Mouse (Mus musculus) intestine, embryonic 14.5 days (tissue): ENCODE measurements at regions not wholly inside any gene's neighbourhood (a gene's known extent, or its start where the extent isn't known, plus 50 kb on each side); places are given as distances from the start of the nearest gene placed in this dataset.

Experiments used
- ATAC-seq: fragments of 200-750 bp; cut with Nextera tagmentation; replicated peaks from 2 replicates; pipeline ENCODE4 v1.8.0; 2017; ENCODE audit warnings: low read depth, moderate number of reproducible peaks, moderate TSS enrichment, moderate library complexity; ENCODE audit not compliant: low FRiP score, low TSS enrichment
- DNase-seq: peaks from one replicate; pipeline ENCODE4 v3.0.0-alpha.2; 2018; ENCODE audit warnings: low spot score
- H3K27ac ChIP-seq: fragments of 300-500 bp; sonication (generic); 2 replicates; pipeline ENCODE4 v1.5.1; 2014; ENCODE audit warnings: low read depth, mild to moderate bottlenecking, control low read depth
- H3K27me3 ChIP-seq: fragments of 300-500 bp; sonication (generic); replicated peaks from 2 replicates; pipeline ENCODE4 v1.6.1; 2014; ENCODE audit warnings: low read length, control low read depth; ENCODE audit not compliant: control insufficient read depth, insufficient read depth
- H3K36me3 ChIP-seq: fragments of 300-500 bp; sonication (generic); 2 replicates; pipeline ENCODE4 v1.6.1; 2014; ENCODE audit warnings: low read length, control low read depth; ENCODE audit not compliant: control insufficient read depth, insufficient read depth
- H3K4me1 ChIP-seq: fragments of 300-500 bp; sonication (generic); replicated peaks from 2 replicates; pipeline ENCODE4 v1.6.1; 2014; ENCODE audit warnings: low read length, control low read depth, mixed read lengths; ENCODE audit not compliant: control insufficient read depth, insufficient read depth
- H3K4me2 ChIP-seq: fragments of 300-500 bp; sonication (generic); 2 replicates; pipeline ENCODE4 v1.6.1; 2014; ENCODE audit warnings: low read length
- H3K4me3 ChIP-seq: fragments of 300-500 bp; sonication (generic); 2 replicates; pipeline ENCODE4 v1.5.1; 2014; ENCODE audit warnings: low read depth, low read length, control low read depth, mixed read lengths
- H3K9ac ChIP-seq: fragments of 300-500 bp; sonication (generic); 2 replicates; pipeline ENCODE4 v1.6.1; 2014; ENCODE audit warnings: mild to moderate bottlenecking, low read length
- H3K9me3 ChIP-seq: fragments of 300-500 bp; sonication (generic); 2 replicates; pipeline ENCODE4 v1.6.1; 2016; ENCODE audit warnings: low read length, control low read depth; ENCODE audit not compliant: control insufficient read depth
- WGBS: fragments of 180-500 bp; shearing (Covaris S2); extraction: QIAGEN DNeasy Blood & Tissue Kit; methylation state at CpG from one replicate; pipeline ENCODE4 v1.1.7; 2014; 5-methylcytosine and 5-hydroxymethylcytosine counted together

DNA sequence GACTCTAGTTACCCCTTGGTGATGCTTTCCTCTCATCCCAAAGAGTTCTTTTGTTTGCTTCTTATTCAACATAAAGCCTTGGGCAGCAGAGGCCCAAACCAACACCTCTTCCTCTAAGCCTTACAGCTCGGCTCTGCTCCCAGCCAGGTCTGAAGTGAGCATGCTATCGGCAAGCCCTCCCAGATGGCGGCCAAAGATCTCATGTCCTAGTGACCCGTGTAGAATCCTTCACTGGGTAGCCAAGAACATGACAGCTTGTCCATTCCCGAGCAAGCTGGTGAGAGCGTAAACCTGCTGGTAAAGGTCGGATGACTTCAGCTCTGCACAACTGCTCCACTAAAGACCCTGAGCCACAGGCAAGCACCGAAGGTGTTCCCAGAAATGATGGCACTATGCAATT is 568.4 kb downstream of the Tmem132b start:
- DNase-seq = no peak
- no peaks in the 10 kb centered on the region for H3K9me3 ChIP-seq
- no peaks in the 10 kb centered on the region for H3K27me3 ChIP-seq
- WGBS = 89% methylated on average over 8 of the region's 8 CpGs
- no peak overlapping the region for H3K9ac ChIP-seq
- H3K36me3 ChIP-seq = no peaks in the 10 kb centered on the region
- no peak overlapping the region for H3K4me2 ChIP-seq
- no peak overlapping the region for H3K27ac ChIP-seq
- ATAC-seq = no peak
- no peak overlapping the region for H3K4me3 ChIP-seq
- no peaks in the 10 kb centered on the region for H3K4me1 ChIP-seq

GRCm38 (mm10) chr5:126104464-126104863 is 572.9 kb downstream of the Tmem132b start:
- Histone ChIP-seq H3K9me3 (no peaks in the 10 kb centered on the region), H3K27me3 (no peaks in the 10 kb centered on the region), H3K4me3 (no peak overlapping the region), H3K4me1 (no peaks in the 10 kb centered on the region), H3K36me3 (no peaks in the 10 kb centered on the region), H3K27ac (no peak overlapping the region), H3K4me2 (no peak overlapping the region), H3K9ac (no peak overlapping the region)
- ATAC-seq (no peak), DNase-seq (no peak)
- WGBS = 79% methylated on average over 5 of the region's 5 CpGs

GRCm38 (mm10) chr5:126104883-126105282 is 573.3 kb downstream of the Tmem132b start:
- H3K27me3 ChIP-seq = no peaks in the 10 kb centered on the region
- H3K4me2 ChIP-seq = no peak overlapping the region
- no peak overlapping the region for H3K4me3 ChIP-seq
- H3K4me1 ChIP-seq = no peaks in the 10 kb centered on the region
- H3K9ac ChIP-seq = no peak overlapping the region
- ATAC-seq = no peak
- WGBS = 24% methylated on average over 1 of the region's 1 CpGs
- DNase-seq = no peak
- H3K27ac ChIP-seq = no peak overlapping the region
- no peaks in the 10 kb centered on the region for H3K9me3 ChIP-seq
- no peaks in the 10 kb centered on the region for H3K36me3 ChIP-seq

DNA sequence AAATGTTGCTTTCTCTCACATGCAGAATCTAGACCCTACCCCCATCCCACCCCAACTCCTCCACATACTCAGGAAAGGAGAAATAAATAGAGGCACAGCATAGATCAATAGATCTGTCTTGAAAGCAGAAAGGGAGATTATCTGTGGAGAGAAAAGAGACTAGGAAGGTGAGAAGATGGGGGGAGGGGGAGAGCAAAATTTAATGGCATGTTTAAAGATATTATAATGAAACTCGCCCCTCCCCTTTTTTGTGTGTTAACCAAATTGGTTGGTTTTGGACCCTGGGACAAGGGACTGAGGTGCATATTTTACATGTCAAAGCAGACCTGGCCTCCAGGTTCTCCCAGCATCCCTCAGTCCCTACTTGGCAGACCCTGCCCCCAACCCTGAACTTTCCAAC is 573.9 kb downstream of the Tmem132b start:
- H3K36me3 ChIP-seq = no peaks in the 10 kb centered on the region
- no peak overlapping the region for H3K27ac ChIP-seq
- no peak overlapping the region for H3K9ac ChIP-seq
- H3K27me3 ChIP-seq = no peaks in the 10 kb centered on the region
- WGBS = 70% methylated on average over 1 of the region's 1 CpGs
- no peak overlapping the region for H3K4me3 ChIP-seq
- H3K4me1 ChIP-seq = no peaks in the 10 kb centered on the region
- no peak overlapping the region for H3K4me2 ChIP-seq
- no peaks in the 10 kb centered on the region for H3K9me3 ChIP-seq
- DNase-seq (no peak), ATAC-seq (no peak)

GRCm38 (mm10) chr5:126107020-126107419 is 575.4 kb downstream of the Tmem132b start:
- WGBS = 84% methylated on average over 5 of the region's 5 CpGs
- H3K4me2 ChIP-seq = no peak overlapping the region
- DNase-seq = no peak
- H3K27ac ChIP-seq = no peak overlapping the region
- no peaks in the 10 kb centered on the region for H3K36me3 ChIP-seq
- no peak for ATAC-seq
- H3K4me1 ChIP-seq = no peaks in the 10 kb centered on the region
- H3K9ac ChIP-seq = no peak overlapping the region
- H3K9me3 ChIP-seq = no peaks in the 10 kb centered on the region
- H3K27me3 ChIP-seq = no peaks in the 10 kb centered on the region
- H3K4me3 ChIP-seq = no peak overlapping the region

- Histone ChIP-seq H3K27ac (no peak overlapping the region), H3K9ac (no peak overlapping the region), H3K4me2 (no peak overlapping the region), H3K4me3 (no peak overlapping the region), H3K27me3 (no peaks in the 10 kb centered on the region), H3K4me1 (no peaks in the 10 kb centered on the region), H3K9me3 (no peaks in the 10 kb centered on the region), H3K36me3 (no peaks in the 10 kb centered on the region)
- WGBS = 66% methylated on average over 3 of the region's 3 CpGs
- ATAC-seq (no peak), DNase-seq (no peak)
These were observed 577.3 kb downstream of the Tmem132b start for GRCm38 (mm10) chr5:126108837-126109236.

- no peak for ATAC-seq
These were observed 585.7 kb downstream of the Tmem132b start for GRCm38 (mm10) chr5:126117291-126117690.

GRCm38 (mm10) chr5:126117906-126118521 is 586.4 kb downstream of the Tmem132b start:
- no peaks in the 10 kb centered on the region for H3K9me3 ChIP-seq
- WGBS = 31% methylated on average over 5 of the region's 5 CpGs
- no peak overlapping the region for H3K27ac ChIP-seq
- no peaks in the 10 kb centered on the region for H3K36me3 ChIP-seq
- H3K9ac ChIP-seq = no peak overlapping the region
- H3K27me3 ChIP-seq = no peaks in the 10 kb centered on the region
- H3K4me3 ChIP-seq = no peak overlapping the region
- no peak for DNase-seq
- ATAC-seq = peak; percentile 83
- no peaks in the 10 kb centered on the region for H3K4me1 ChIP-seq
- H3K4me2 ChIP-seq = no peak overlapping the region

More at GRCm38 (mm10) chr5:126117291-126117690, 585.7 kb downstream of the Tmem132b start:
- H3K4me1 ChIP-seq = no peaks in the 10 kb centered on the region
- no peak overlapping the region for H3K27ac ChIP-seq
- no peak overlapping the region for H3K4me3 ChIP-seq
- H3K9ac ChIP-seq = no peak overlapping the region
- no peaks in the 10 kb centered on the region for H3K9me3 ChIP-seq
- WGBS = 86% methylated on average over 2 of the region's 2 CpGs
- H3K36me3 ChIP-seq = no peaks in the 10 kb centered on the region
- H3K27me3 ChIP-seq = no peaks in the 10 kb centered on the region
- no peak overlapping the region for H3K4me2 ChIP-seq
- no peak for DNase-seq

- ATAC-seq (no peak), DNase-seq (no peak)
- H3K9ac ChIP-seq = no peak overlapping the region
- H3K9me3 ChIP-seq = no peaks in the 10 kb centered on the region
- no peak overlapping the region for H3K4me2 ChIP-seq
- no peak overlapping the region for H3K4me3 ChIP-seq
- no peak overlapping the region for H3K27ac ChIP-seq
- no peaks in the 10 kb centered on the region for H3K36me3 ChIP-seq
- WGBS = 68% methylated on average over 3 of the region's 3 CpGs
- no peaks in the 10 kb centered on the region for H3K27me3 ChIP-seq
- no peaks in the 10 kb centered on the region for H3K4me1 ChIP-seq
These were observed 587.2 kb downstream of the Tmem132b start for GRCm38 (mm10) chr5:126118731-126119130.
